Mouse (Mus musculus) heart, postnatal 14 days (tissue): Measurements from ENCODE around the gene Maml3. TPM values are rescaled to one million over a fixed set of nuclear protein-coding genes. Genes with fewer than 3 reads are reported as not detected.

Experiments used
- DNase-seq, 2 experiments: peaks; one replicate each; pipeline ENCODE4 v3.0.0; 2021 to 2022
- intact Hi-C: fragments of 180-260 bp; cut with DNase I; formaldehyde crosslinking; loops from one replicate; pipeline ENCODE4 v1.15.1; 2025
- total RNA-seq, 2 experiments: library from RNA; stranded (reverse); gene quantifications; 2 replicates each; pipeline ENCODE4 v1.2.3; 2021

The Maml3 gene
- total RNA-seq, 2 experiments from 2014 or later, result 3.7 to 5.0 TPM

DNA sequence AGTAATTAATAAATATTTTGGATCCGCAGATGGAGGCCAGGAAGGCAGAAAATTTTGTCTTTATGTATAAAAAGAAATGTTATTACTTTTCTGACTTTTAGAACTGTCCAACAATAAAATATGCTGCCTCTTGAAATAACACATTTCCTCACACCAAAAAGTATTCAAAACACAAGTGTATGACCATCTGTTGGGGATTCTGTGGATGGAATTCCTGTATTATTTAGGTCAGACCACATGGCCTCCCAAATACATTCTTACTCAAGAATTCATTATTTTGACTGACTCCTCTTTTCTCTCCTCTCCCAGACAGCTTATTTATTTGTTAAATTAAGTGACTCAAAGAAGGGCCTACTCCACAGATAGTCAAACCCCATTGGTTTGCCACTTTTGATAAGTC is 89.3 kb downstream of the Maml3 start:
- no peak for DNase-seq
- intact Hi-C loops, result no loop called here

DNA sequence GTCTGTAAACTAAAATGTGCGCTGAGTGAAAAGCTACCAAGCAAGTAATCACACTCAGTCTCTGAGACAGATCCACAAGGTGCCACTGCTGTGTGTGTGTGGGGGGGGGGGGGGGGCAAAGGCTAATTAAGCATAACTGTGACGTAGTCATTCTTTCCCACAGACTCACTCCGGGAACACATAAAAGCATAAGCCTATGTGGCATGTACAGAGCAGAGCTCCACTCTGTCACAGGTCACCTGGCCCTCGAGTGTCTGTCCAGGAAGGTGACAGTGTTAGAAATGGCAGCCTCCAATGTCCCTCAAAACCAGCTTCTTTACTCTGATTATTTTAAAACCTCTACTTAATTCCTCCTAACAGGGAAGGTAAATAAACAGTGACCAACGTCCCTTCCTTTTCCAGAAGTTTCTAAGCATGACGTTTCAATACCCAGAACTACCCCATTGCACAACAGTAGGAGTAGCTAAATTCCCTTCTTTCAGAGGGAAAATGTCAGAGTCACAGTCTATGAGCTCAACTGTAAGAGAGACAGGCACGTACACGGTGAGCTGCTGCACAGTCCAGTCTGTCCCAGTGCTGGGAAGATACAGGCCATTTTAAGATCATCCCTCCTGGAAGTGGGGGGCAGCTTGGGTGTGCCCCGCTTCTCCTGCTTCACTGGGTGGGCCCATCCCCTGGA is 93.7 kb downstream of the Maml3 start:
- intact Hi-C loops, result no loop called here
- DNase-seq, result no peak

DNA sequence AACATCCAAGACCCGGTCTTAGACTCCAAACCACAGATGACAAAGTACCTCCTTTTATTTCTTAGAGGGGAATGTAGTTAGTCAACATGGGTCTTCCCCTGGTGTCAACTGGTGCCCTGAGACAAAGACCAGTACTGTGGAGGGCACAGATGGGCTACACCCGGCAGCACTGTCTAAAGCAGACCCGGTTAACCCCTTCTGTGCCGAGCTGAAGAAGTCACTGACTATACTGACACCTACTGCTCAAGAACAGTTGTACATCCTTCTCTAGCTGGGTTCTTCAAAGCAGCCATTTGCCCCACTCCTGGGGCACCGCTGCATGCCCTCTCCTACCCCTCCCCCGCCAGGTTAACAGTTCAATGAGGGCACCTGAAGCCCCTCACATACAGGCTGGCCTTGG is 95.6 kb downstream of the Maml3 start:
- peak in 1 of 2 experiments; percentile 29 for DNase-seq
- intact Hi-C loops, result no loop called here

DNA sequence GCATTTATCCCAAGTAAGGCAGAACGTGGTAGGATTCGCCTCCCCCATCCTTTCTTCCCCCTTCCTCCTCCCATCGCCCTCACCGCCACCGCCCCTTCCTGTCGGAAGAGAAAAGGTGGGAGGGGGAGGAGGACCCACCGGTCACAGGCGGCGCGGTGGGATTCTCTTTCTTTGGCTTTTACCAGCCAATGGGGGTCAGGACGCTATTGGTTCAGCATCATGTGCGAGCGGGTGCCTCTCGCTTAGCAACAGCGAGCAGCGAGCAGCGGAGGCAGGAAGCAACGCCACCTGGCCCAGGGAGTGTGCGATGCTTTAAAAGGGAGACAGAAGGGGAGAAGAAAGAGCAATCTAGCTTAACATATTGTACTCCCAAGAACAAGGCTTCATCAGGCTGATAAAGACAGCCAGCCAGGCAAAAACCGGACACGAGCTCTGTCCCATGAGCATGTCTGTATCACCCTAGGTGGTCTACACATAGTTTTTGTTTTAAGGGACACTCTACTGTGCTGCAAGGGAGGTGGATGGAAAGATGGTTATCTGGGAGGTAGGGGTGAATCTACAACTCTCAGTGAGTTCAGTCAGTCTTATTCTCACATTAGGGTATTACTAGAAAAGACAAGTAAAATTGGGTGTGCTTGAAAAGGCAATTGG is 97.1 kb downstream of the Maml3 start:
- DNase-seq, result peak; percentile 43 to 46
- intact Hi-C loops, result no loop called here

DNA sequence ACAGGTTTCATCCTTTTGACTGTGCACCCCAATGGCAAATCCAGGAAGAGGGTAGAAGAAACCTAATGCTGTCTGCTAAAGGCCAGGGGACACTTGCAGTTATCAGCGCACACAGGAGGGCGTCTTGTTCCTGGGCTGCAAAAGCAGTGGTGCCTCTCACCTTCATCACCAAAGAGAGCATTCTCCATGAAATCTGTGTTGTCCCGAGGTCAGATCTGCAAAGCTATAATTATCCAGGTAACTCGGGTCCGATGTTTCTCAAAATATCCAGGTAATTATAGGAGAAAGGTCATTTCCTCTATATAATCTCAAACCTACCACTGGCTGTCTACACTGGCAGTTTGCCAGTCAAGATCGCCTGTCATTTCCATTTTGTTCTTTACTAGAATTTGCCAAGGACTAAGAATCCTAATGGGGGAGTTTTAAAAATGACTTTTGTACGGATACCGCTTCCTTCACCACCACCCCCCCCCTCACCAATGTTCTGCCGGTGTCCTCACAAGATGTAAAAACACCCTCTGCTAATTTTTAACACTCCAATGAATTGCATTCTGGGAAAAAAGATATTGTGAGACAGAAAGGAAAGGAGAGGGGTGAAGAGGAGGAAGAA is 98.0 kb downstream of the Maml3 start:
- intact Hi-C loops, result no loop called here

DNA sequence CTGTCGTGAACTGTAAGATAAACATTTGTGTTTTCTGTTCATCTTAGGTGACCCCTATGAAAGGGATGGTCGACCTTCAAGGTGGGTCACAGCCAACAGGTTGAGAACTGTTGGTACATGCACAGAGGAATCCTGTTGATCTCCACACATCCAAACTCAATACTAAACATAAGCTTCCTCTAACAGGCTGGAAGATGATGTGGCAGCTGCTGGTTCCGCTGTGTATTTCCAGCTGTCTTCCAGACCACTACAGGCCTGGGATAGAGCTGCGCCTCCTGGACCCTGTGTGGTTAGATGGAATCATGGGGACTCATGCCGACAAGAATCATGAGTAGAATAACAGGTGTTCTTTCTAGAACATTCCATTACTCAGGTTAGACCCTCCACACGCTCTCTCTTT is 101.2 kb downstream of the Maml3 start:
- intact Hi-C loops, result no loop called here
- no peak for DNase-seq

More for the DNA sequence above, 98.0 kb downstream of the Maml3 start:
- no peak for DNase-seq

DNA sequence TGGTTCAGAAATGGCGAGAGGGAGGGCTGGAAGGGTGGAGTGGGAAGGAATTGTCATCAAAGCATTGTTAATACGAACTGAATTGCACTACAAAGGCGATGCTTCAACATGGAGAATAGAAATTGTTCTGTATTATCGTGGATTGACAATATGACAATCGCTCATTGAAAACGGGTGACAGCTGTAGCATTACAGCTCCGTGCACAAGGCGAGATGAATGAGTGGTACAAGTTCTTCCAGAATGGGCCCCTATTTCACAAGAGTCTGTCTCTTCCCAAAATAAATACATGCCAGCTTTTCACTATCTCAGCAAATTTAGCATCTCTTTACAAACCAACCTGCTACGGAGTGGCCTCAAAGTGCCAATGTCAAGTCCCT is 103.4 kb downstream of the Maml3 start:
- intact Hi-C loops, result no loop called here
- no peak for DNase-seq

DNA sequence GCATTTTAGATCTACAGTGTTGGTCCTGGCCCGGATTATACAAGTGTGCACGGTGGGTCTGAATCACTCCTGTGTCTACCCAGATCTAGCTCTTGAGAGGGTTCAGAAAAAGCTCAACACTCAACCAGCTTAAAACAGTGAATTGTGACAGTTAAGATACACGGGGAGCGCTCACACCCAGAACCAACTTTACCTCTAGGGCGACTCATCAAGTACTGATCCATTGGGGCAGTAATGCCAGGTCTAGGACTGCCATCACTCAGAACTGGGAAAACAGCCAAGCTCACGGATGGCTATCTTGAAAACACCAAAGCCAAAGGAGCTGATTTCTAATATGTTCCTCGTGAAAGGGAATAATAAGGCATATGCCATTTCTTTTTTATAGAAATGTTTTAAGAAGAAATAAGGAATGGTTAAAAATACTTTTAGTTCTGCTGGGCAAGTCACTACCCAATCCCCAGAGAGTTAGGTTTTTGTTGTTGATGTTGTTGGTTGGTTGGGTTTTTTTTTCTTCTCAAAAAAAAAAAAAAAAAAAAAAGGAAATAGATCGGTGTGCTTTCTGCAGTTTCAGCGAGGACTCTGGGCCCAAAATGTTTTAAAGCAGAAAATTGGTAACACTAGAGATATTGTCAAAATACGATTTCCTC is 103.9 kb downstream of the Maml3 start:
- intact Hi-C loops, result no loop called here
- no peak for DNase-seq

DNA sequence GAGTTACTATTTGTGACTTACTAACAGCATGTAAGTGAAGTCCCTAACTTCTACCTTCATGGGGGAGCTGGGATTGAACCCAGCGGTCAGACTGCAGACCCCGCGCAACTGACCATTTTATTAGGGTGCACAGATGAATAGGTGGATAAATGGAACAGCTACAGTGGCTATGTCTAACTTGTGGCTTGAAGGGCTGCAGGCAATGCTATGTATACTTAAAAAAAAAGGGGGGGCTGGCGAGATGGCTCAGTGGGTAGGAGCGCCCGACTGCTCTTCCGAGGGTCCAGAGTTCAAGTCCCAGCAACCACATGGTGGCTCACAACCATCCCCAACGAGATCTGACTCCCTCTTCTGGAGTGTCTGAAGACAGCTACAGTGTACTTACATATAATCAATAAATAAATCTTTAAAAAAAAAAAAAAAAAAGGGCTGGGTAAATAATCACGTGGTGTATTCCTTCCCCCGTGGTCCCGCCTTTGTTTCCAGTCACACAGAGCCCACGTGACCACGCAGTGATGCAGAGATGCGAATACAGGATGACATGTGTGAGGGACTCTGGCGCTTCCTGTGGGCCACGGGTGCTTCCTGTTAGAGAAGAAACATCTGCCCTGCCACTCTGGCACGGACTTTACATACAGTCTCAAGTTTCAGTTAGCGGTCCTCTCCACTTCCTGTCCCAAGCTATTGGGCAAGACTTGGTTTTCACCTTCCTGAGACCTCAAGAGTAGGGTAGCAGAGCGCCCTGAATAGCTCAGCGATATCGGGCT is 105.0 kb downstream of the Maml3 start:
- peak; percentile 37 to 42 for DNase-seq
- intact Hi-C loops, result no loop called here

DNA sequence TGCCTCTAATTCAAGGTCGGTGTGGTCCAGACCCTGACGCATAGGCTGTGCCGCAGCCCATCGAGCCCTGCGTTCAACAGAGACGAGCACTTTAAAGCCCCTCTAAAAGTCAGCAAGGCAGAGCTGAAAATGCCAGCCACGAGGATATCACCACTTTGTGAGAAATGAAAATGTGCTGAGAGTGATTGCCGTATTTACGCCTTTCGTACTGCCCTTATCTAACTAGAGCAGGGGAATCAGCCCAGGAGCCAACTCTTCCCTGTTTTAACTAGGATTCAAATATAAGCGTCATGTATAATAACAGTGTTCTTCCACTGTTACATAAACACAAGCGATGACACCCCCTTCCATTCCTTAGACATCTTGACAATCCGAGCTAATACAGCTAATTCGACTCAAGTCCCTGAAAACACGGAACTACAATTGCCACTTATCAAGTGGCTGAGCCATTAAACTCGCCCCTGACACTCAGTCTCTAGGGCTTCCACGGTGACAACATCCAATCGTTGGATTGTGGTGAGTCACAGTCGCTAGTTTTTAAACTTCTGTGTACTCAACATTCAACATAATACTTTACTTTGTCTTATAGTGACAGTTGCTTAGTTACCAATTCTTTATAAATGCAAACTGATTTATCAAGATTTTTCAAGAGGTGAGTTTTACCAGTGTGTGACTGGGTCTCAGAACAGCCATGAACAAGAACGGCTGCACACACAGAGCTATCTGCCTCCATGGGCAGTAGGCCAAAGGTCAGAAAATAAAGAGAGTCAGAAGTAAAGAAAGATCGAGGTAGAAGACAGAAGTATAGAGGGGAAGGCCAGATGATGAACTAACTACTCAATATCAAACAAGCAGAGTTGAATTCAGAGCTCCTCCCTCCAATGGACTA is 106.1 kb downstream of the Maml3 start:
- intact Hi-C loops, result no loop called here
- no peak for DNase-seq

DNA sequence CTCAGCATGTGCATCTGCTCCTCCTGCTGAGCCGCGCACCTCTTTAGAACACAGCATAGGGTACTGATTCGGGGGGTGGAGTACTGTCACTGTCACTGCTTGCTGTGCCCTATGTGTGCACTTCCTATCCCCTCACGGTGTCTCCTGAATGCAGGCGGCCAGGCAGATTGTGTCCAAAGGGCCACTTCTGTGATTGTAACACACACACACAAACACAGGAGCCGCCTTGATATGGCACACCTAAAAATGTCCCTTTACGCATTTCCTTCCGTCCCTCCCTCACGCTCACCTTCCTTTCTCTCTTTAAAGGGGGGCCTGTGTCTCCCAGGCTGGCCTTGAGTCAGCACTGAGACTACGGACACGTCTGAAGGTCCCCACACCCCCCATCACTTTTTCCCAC is 107.3 kb downstream of the Maml3 start:
- intact Hi-C loops, result no loop called here
- no peak for DNase-seq

DNA sequence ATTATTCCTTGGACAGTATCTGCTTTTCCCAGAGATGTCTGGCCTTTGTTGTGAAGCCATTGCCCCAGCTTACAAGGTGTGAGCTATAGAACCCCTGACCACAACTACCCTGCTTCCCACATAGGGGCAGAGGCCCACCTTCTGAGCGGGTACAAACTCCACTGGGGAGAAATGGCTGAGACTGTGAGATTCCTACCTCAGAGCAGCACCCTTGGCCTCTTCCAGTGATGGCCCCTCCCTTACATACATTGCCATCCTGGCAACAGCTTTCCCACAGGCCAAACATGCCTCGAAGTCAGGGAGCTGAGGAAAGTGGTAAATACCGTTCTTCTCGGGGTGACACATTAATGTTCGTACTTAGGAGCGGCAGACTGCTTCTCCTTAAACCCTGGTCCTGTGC is 118.4 kb downstream of the Maml3 start:
- no peak for DNase-seq
- intact Hi-C loops, result no loop called here

DNA sequence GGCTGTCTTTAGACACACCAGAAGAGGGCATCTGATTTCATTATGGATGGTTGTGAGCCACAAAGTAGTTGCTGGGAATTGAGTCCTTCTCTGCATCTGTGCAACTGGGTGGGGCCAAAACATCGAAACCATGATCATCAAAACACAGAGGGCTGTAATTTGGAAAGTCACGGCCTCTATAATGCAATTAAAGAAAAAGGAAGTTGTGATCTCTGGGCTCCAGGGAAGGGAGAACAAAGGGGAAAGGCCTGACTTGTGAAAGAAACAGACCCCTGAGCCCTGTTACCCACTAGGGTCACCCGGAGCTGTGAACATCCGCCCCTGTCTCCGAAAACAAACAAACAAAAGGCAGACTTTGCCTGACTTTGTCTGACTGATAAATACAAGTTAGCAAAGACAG is 123.4 kb downstream of the Maml3 start:
- no peak for DNase-seq
- intact Hi-C loops, result no loop called here

DNA sequence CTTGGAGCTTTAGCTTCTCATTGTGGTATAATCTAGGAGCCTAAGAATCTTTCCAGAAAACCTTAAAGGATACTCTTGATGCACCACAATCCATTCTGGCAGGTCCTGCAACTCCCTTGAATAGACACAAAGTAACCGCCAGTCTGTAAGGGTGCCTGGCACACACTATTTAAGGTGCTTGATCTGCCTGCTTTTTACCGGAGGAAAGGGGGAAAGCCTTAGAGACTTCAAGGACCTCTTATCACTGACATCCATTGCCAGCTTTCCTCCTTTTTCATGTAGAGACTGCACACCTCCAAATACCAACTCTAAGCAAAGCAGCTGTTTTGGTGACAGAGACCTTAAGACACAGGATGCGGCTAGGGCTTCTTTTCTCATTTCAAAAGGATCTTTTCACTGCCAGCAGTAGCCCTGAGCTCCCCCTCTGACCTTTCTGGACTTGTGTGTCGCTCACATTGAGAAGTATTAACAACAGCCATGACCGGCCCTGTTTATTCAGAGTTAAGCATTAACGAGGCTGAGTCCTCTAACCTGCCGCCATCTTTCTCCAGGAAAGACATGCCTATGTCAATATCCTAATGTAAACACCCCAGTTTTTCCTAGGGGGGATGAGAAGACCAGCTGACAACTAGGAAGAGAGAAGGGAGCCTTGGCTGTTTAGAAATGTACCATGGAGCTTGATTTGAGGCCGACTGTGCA is 127.1 kb downstream of the Maml3 start:
- intact Hi-C loops, result no loop called here
- no peak for DNase-seq

DNA sequence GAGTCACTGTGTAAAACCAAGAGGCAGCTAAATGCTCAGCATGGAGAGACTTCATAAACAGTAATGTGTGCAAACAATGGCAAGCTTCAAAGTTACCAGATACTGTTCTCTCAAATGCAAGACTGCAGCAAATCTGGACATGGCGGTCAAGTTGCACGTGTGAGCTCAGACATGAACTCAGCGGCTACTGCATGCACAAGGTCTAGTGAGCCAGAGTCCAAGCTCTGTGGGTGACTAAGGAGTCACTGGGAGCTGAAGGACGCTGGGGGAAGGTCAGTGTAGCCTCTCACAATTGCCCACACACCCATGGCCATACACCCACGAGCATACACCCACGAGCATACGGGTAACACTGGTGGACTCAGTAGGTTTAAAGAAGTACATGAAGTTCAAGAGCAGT is 130.3 kb downstream of the Maml3 start:
- intact Hi-C loops, result no loop called here
- no peak for DNase-seq

DNA sequence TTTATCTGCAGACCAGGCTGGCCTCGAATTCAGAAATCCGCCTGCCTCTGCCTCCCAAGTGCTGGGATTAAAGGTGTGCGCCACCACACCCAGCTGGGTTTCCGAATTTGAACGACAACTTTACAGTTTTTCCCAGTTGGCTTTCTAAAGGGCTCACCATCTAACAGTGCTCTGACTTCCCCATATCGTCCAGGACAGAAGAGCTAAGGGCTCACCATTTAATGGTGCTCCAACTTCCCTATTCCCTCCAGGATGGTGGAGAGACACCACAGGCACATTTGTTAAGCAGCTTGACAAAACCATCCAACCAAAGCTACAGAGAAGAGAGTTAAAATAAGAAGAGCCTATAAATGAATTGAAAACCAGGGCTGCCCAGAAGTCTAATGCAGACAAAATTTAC is 130.7 kb downstream of the Maml3 start:
- no peak for DNase-seq
- intact Hi-C loops, result no loop called here

DNA sequence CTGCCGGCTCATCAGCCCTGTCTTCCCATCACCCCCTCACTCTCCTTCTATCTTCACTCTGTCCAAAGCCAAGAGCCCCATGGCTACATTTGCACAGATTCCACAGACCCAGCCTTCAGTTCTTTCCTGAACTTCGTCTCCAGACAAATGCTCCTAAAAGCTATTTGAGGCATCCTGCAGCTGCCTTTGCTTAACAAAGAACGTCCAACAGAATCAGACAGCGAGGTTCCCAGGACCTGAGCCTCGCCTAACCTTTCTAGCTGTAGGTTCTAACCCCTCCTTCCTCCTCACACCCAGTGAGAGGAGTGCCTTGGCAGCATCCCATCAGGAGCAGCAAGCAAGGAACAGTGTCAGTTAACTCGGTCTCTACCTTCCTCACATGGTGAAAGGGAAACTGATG is 132.3 kb downstream of the Maml3 start:
- intact Hi-C loops, result no loop called here
- no peak for DNase-seq

DNA sequence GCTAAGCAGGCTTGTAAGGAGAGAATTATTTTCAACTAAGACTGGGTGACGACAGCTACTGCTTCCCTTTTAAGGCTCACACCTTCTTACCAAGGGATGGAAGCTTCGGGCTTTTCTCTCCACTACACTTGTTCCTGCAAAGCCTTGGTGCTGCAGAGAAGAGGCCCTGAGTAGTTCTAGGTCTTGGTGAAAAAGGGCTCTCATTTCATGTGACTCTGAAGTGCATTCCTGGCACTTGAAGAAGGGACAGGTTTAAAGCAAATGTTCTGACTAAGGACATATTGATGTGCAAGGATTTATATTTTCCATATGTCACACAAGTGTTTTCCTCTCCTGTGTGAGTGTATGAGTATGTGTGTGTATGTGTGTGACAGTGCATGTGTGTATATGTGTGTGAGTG is 134.4 kb downstream of the Maml3 start:
- intact Hi-C loops, result no loop called here
- DNase-seq, result no peak

DNA sequence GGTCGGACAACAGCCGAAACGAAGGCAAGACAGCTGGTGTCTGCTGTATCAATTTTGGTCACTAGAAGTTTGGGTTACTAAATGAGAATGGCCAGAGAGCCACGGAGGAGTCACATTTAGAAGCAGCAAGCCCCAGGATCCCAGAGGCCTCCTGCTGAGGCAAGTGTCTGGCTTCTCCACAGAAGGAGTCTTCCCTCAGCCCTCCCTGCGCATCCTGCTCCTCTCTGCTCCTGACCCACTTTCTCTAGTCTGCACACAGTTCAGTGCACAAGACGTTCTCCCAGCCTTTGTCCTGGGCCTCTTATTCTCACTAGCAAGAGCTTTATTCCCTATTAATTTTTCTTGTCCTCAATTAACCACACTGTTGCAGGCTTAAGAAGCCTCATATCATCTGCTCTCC is 135.4 kb downstream of the Maml3 start:
- intact Hi-C loops, result no loop called here
- no peak for DNase-seq
